Mouse (Mus musculus) MEL (cell line): ENCODE data around the gene Thrap3.

ENCODE experiments used
- CHD2 ChIP-seq: IDR thresholded peaks from 2 replicates; pipeline ENCODE4 v1.6.1; 2011; ENCODE audit warnings: low read length, improper control_type of control experiment
- CTCF ChIP-seq, 3 experiments: IDR thresholded peaks in 2 of 3; conservative IDR thresholded peaks in 1 of 3; 2 replicates each; pipeline ENCODE4 v1.5.1; 2011 to 2012; ENCODE audit warnings: low read length in 3 of 3, low read depth in 2 of 3, mild to moderate bottlenecking in 2 of 3, improper control_type of control experiment in 1 of 3, inconsistent platforms in 1 of 3, mixed read lengths in 1 of 3, moderate library complexity in 1 of 3; ENCODE audit not compliant: control insufficient read depth in 1 of 3, insufficient read depth in 1 of 3, poor library complexity in 1 of 3, severe bottlenecking in 1 of 3
- MAFK ChIP-seq: IDR thresholded peaks from 2 replicates; pipeline ENCODE4 v1.6.1; 2011; ENCODE audit warnings: low read depth, mild to moderate bottlenecking, low read length, improper control_type of control experiment, borderline replicate concordance
- MEF2A ChIP-seq: IDR thresholded peaks from 2 replicates; pipeline ENCODE4 v1.6.1; 2014; ENCODE audit warnings: low read depth, mild to moderate bottlenecking, inconsistent platforms, low read length, improper control_type of control experiment; ENCODE audit not compliant: poor library complexity, insufficient replicate concordance, severe bottlenecking; ENCODE audit errors: extremely low read depth
- MXI1 ChIP-seq: IDR thresholded peaks from 2 replicates; pipeline ENCODE4 v1.6.1; 2011; ENCODE audit warnings: mild to moderate bottlenecking, low read depth, low read length, improper control_type of control experiment
- MYB ChIP-seq: IDR thresholded peaks from 2 replicates; pipeline ENCODE4 v1.6.1; 2011; ENCODE audit warnings: mild to moderate bottlenecking, low read depth, low read length, improper control_type of control experiment
- NELFE ChIP-seq: IDR thresholded peaks from 2 replicates; pipeline ENCODE4 v1.6.1; 2011; ENCODE audit warnings: low read depth, low read length, improper control_type of control experiment
- NRF1 ChIP-seq: IDR thresholded peaks from 2 replicates; pipeline ENCODE4 v1.6.1; 2014; ENCODE audit warnings: low read depth, mild to moderate bottlenecking, inconsistent platforms, low read length, improper control_type of control experiment, moderate library complexity; ENCODE audit not compliant: poor library complexity, insufficient read depth, severe bottlenecking
- POLR2A ChIP-seq, 2 experiments: IDR thresholded peaks; 2 replicates each; pipeline ENCODE4 v1.6.1; 2011 to 2012; ENCODE audit warnings: low read length in 2 of 2, mild to moderate bottlenecking in 2 of 2, control low read depth in 1 of 2, improper control_type of control experiment in 1 of 2, low read depth in 1 of 2, moderate library complexity in 1 of 2; ENCODE audit not compliant: control insufficient read depth in 1 of 2, insufficient read depth in 1 of 2, poor library complexity in 1 of 2
- TBP ChIP-seq: IDR thresholded peaks from 2 replicates; pipeline ENCODE4 v1.8.0; 2011; ENCODE audit warnings: low read depth, low read length, improper control_type of control experiment
- TCF12 ChIP-seq: IDR thresholded peaks from 2 replicates; pipeline ENCODE4 v1.6.1; 2014; ENCODE audit warnings: low read depth, mild to moderate bottlenecking, inconsistent platforms, low read length, improper control_type of control experiment, moderate library complexity
- ZC3H11A ChIP-seq: IDR thresholded peaks from 2 replicates; pipeline ENCODE4 v1.6.1; 2012; ENCODE audit warnings: low read depth, mild to moderate bottlenecking, inconsistent platforms, low read length, improper control_type of control experiment

DNA sequence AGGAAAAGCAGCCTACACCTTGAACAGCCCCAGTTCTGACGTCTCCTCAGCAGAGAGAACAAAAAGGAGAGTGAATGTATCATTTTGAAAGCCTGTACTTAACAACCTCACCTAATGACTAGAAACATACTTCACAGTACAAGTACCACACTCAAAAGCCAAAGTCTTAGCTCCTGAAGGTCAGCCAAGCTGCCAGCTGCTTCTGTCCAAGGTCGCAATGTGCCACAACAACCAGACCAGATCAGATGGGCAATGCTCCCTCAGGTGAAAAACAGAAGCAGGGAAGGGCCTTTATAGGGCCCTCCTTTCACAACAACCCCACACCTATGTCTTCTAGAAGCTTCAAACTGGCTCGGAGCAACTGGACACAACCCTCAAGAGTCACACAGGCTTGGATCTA, 36.5 kb downstream of the Thrap3 start:
- no peak for TF ChIP-seq CTCF (IDR thresholded peaks at IDR 0.05 in 2 of 3, conservative IDR thresholded peaks at IDR 0.05 in 1 of 3; ENCODE audit: control insufficient read depth in 1 of 3, insufficient read depth in 1 of 3, low read depth in 2 of 3, low read length in 3 of 3, poor library complexity in 1 of 3, severe bottlenecking in 1 of 3)
- TF ChIP-seq ZC3H11A = no peak
- TF ChIP-seq MAFK = no peak
- no peak for TF ChIP-seq TCF12
- TF ChIP-seq POLR2A (IDR thresholded peaks at IDR 0.05; ENCODE audit: control insufficient read depth in 1 of 2, insufficient read depth in 1 of 2, low read depth in 1 of 2, low read length in 2 of 2, poor library complexity in 1 of 2) = no peak
- no peak for TF ChIP-seq CHD2
- TF ChIP-seq NRF1 = no peak
- TF ChIP-seq MYB = no peak
- TF ChIP-seq NELFE = no peak
- no peak for TF ChIP-seq TBP
- no peak for TF ChIP-seq MEF2A
- TF ChIP-seq MXI1 = no peak
